Mouse (Mus musculus) limb, embryonic 12.5 days (tissue): Measurements from ENCODE around the gene Gabarap. TPM values are rescaled to one million over a fixed set of nuclear protein-coding genes. Genes with fewer than 3 reads are reported as not detected.

ENCODE experiments used
- ATAC-seq: fragments of 200-750 bp; cut with Nextera tagmentation; 2 replicates; pipeline ENCODE4 v1.8.0; 2017; ENCODE audit warnings: low read depth, moderate TSS enrichment; ENCODE audit not compliant: insufficient number of reproducible peaks, insufficient read depth, low FRiP score, low TSS enrichment
- H3K27ac ChIP-seq: fragments of 300-500 bp; sonication (generic); 2 replicates; pipeline ENCODE4 v1.5.1; 2016; ENCODE audit warnings: mild to moderate bottlenecking, moderate library complexity
- H3K27me3 ChIP-seq: fragments of 300-500 bp; sonication (generic); 2 replicates; pipeline ENCODE4 v1.6.1; 2016; ENCODE audit warnings: mild to moderate bottlenecking, moderate library complexity
- H3K36me3 ChIP-seq: fragments of 300-500 bp; sonication (generic); 2 replicates; pipeline ENCODE4 v1.6.1; 2016; ENCODE audit warnings: mild to moderate bottlenecking, moderate library complexity
- H3K4me1 ChIP-seq: fragments of 300-500 bp; sonication (generic); replicated peaks from 2 replicates; pipeline ENCODE4 v1.6.1; 2016
- H3K4me2 ChIP-seq: fragments of 300-500 bp; sonication (generic); 2 replicates; pipeline ENCODE4 v1.6.1; 2016; ENCODE audit warnings: mild to moderate bottlenecking, moderate library complexity
- H3K4me3 ChIP-seq: fragments of 300-500 bp; sonication (generic); replicated peaks from 2 replicates; pipeline ENCODE4 v1.5.1; 2016; ENCODE audit warnings: mild to moderate bottlenecking
- H3K9ac ChIP-seq: fragments of 300-500 bp; sonication (generic); replicated peaks from 2 replicates; pipeline ENCODE4 v1.6.1; 2016; ENCODE audit warnings: mild to moderate bottlenecking, moderate library complexity
- H3K9me3 ChIP-seq: fragments of 300-500 bp; sonication (generic); 2 replicates; pipeline ENCODE4 v1.6.1; 2016; ENCODE audit warnings: mild to moderate bottlenecking, moderate library complexity
- WGBS: fragments of 180-500 bp; shearing (Covaris S2); methylation state at CpG from one replicate; pipeline ENCODE4 v1.1.7; 2016; 5-methylcytosine and 5-hydroxymethylcytosine counted together
- polyA plus RNA-seq: library from polyadenylated mRNA; unstranded; fragments of >200 nt; fragmentation: Nextera tagmentation; extraction: Ambion mirVana; gene quantifications from 2 replicates; pipeline ENCODE4 v1.2.1, GENCODE M21; 2016

Gene Gabarap
- polyA plus RNA-seq, 1 experiment from 2014 or later, result 398 TPM

DNA sequence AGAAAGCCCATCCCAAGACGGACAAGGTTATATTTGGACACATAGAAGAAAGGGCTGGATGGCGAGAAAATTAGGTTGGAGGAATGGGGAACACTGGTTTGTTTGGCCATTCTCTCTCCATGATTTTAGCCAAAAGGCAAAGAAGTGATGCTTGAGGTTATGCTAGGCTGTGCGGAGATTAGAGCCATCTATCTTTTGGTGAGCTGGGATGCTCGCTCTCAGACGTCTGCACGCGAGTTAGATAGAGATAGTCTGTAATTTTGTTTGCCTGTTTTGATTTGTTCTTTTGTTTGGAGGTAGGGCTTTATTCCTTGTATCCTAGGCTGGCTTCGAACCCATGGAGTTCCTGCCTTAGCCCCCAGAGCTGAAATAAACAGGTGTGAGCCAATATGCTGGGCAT is 10.2 kb downstream of the Gabarap start:
- Histone ChIP-seq H3K4me2 (peak overlapping the region; percentile 93), H3K36me3 (peaks cover 47% of the 10 kb centered on the region), H3K4me3 (peak overlapping the region; percentile 77), H3K4me1 (peaks cover 49% of the 10 kb centered on the region), H3K9me3 (no peaks in the 10 kb centered on the region), H3K27me3 (no peaks in the 10 kb centered on the region), H3K9ac (peak overlapping the region; percentile 84), H3K27ac (peak overlapping the region; percentile 97)
- ATAC-seq, result no peak
- WGBS, result 13% methylated on average over 8 of the region's 8 CpGs

DNA sequence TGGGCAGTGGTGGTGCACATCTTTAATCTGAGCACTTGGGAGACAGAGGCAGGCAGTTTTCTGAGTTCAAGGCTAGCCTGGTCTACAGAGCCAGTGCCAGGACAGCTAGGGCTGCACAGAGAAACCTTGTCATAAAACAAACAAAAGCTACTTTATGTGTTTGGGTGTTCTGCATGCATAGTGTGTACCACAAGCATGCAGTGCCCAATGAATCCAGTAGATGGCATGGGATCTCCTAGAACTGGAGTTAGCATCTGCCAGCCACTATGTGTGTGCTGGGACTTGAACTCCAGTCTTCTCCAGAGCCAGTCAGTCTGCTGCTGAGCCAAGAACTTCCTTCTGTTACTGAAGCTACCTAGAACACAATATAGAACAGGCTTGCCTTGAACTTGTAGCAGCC is 10.9 kb downstream of the Gabarap start:
- peak overlapping the region; percentile 93 for H3K4me2 ChIP-seq
- peaks cover 49% of the 10 kb centered on the region for H3K4me1 ChIP-seq
- H3K36me3 ChIP-seq, result peaks cover 54% of the 10 kb centered on the region
- no peak overlapping the region for H3K9ac ChIP-seq
- no peaks in the 10 kb centered on the region for H3K9me3 ChIP-seq
- ATAC-seq, result no peak
- no peaks in the 10 kb centered on the region for H3K27me3 ChIP-seq
- no peak overlapping the region for H3K27ac ChIP-seq
- peak overlapping the region; percentile 77 for H3K4me3 ChIP-seq

DNA sequence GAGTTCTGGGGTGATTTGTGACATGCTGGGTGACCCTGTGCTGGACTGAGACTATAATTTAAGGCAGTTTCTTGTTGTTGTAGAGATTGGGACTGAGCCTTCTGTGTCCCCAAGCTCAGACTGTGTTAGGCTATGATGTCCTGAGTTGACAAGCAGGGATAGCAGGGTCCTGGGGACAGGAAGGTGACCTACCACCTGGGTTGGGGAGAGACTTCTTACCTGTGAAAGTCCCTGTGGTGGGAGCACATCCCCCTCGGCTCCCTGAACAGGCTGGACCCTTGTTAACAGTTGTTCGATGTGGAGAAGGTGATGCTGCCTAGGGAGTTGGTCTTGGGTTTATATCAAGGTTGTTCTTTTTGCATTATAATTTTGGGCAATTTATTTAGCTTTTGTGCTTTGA is 11.5 kb downstream of the Gabarap start:
- H3K27ac ChIP-seq, result no peak overlapping the region
- no peaks in the 10 kb centered on the region for H3K27me3 ChIP-seq
- WGBS, result 91% methylated on average over 2 of the region's 2 CpGs
- peak overlapping the region; percentile 93 for H3K4me2 ChIP-seq
- peaks cover 59% of the 10 kb centered on the region for H3K36me3 ChIP-seq
- ATAC-seq, result no peak
- peak overlapping the region; percentile 34; the same call in 1 of the 2 replicates for H3K9ac ChIP-seq
- H3K9me3 ChIP-seq, result no peaks in the 10 kb centered on the region
- peaks cover 48% of the 10 kb centered on the region for H3K4me1 ChIP-seq
- H3K4me3 ChIP-seq, result peak overlapping the region; percentile 77

DNA sequence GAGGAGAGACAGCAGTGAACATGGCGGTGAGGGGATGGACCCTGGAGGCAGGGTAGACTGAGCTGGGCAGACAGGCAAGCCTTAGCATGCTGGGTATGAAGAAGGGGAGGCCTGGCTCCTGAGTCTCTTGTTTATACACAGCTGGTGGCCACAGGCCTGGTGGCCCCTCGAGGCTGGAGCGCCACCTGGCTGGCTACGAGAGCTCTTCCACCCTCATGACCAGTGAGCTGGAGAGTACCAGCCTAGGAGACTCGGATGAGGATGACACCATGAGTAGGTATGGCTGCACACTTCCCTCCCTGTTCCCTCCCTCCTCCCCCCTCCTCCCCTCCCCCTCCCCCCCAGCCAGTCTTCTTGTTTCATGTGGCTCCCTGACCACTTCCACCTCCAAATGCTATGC is 14.6 kb downstream of the Gabarap start:
- Histone ChIP-seq H3K27me3 (no peaks in the 10 kb centered on the region), H3K9ac (no peak overlapping the region), H3K4me2 (no peak overlapping the region), H3K36me3 (peaks cover 63% of the 10 kb centered on the region), H3K4me1 (peaks cover 26% of the 10 kb centered on the region), H3K9me3 (no peaks in the 10 kb centered on the region), H3K27ac (no peak overlapping the region), H3K4me3 (no peak overlapping the region)
- ATAC-seq, result no peak
- 65% methylated on average over 5 of the region's 5 CpGs for WGBS

DNA sequence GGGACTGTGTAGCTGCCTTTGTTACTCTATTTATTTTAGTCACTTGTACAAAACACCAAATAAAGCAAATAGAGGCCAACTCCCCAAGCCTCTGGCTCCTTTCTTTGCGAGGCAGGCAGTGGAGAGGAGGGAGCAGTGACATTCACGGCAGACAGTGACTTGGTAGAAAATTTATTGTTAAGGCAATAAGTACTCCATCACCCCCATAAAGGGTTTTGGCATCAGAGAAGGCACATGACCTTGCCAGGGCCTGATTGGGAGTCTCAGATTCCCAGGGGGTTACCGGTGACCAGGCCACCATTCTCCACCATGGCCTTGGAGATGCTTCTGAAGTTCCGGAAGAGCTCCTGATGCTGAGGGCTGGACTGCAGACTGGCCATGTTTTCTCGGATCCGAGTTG is 19.1 kb downstream of the Gabarap start:
- Histone ChIP-seq H3K4me3 (no peak overlapping the region), H3K4me2 (no peak overlapping the region), H3K4me1 (peaks cover 16% of the 10 kb centered on the region), H3K9me3 (no peaks in the 10 kb centered on the region), H3K9ac (no peak overlapping the region), H3K27me3 (no peaks in the 10 kb centered on the region), H3K36me3 (peaks cover 92% of the 10 kb centered on the region), H3K27ac (no peak overlapping the region)
- ATAC-seq, result no peak
- WGBS, result 91% methylated on average over 6 of the region's 6 CpGs

DNA sequence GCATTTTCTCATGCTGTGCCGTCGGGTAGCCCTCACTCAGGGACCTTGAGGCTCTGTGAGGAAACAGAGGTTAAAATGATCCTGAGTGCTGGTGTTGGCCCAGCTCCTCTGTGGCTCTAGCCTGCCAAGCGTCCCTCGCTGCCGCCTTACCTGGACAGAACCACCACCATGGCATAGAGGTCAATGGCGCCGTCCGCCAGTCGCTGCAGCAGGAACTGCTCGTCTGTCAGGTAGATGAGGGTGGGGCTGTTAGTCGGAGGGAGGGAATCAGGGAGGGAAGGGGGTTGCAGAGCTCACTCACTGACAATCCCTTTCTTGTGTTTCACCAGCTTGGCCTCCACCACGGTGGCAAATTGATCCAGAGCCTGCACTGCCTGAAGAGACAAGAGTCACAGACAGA is 19.6 kb downstream of the Gabarap start:
- Histone ChIP-seq H3K27ac (no peak overlapping the region), H3K36me3 (peaks cover 87% of the 10 kb centered on the region), H3K4me3 (no peak overlapping the region), H3K9ac (no peak overlapping the region), H3K4me1 (peaks cover 16% of the 10 kb centered on the region), H3K9me3 (no peaks in the 10 kb centered on the region), H3K4me2 (no peak overlapping the region), H3K27me3 (no peaks in the 10 kb centered on the region)
- ATAC-seq, result no peak
- 87% methylated on average over 12 of the region's 12 CpGs for WGBS

DNA sequence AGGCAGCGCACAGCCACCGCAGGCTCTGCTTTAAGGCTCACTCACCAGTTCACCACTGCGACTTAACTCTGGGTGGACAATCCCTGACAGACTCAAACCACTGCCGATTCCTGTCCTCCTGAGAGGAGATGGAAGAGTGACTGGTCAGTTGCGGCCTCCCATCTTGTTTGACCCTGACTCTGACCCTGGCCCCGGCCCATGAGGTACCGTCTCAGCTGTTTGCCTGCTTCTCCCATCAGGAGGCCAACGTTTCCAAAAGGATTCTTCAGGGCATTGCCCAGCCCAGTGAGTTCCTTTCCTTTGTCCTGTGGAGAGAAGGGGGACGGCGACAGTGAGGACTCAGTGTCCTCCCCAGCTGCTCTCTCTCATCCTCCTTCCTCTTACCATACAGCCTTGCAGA is 20.0 kb downstream of the Gabarap start:
- H3K4me2 ChIP-seq, result no peak overlapping the region
- H3K4me3 ChIP-seq, result no peak overlapping the region
- no peaks in the 10 kb centered on the region for H3K9me3 ChIP-seq
- no peak overlapping the region for H3K27ac ChIP-seq
- no peak overlapping the region for H3K9ac ChIP-seq
- 94% methylated on average over 10 of the region's 10 CpGs for WGBS
- peaks cover 16% of the 10 kb centered on the region for H3K4me1 ChIP-seq
- H3K27me3 ChIP-seq, result no peaks in the 10 kb centered on the region
- no peak for ATAC-seq
- H3K36me3 ChIP-seq, result peaks cover 83% of the 10 kb centered on the region

DNA sequence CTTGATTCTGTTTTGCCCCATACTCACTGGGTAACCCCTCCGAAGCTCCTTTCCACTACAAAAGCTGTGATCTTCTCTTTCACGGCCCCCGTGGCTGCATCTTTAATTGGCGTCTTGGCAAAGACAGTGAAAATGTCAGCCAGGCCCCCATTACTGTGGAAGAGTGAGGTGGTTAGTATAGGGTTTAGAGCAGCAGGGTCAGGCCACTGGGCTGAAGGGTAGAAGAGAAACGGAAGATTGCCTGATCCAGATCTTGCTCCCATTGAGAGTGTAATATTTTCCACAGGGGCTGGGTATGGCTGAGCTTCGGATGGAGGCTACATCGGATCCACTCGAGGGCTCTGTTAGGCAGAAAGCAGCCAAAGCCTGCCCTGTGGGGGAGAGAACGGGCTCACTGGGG is 22.0 kb downstream of the Gabarap start:
- Histone ChIP-seq H3K9me3 (no peaks in the 10 kb centered on the region), H3K36me3 (peaks cover 63% of the 10 kb centered on the region), H3K27me3 (no peaks in the 10 kb centered on the region), H3K4me1 (peaks cover 25% of the 10 kb centered on the region), H3K9ac (no peak overlapping the region), H3K4me2 (no peak overlapping the region), H3K27ac (no peak overlapping the region), H3K4me3 (no peak overlapping the region)
- no peak for ATAC-seq
- 87% methylated on average over 9 of the region's 9 CpGs for WGBS

DNA sequence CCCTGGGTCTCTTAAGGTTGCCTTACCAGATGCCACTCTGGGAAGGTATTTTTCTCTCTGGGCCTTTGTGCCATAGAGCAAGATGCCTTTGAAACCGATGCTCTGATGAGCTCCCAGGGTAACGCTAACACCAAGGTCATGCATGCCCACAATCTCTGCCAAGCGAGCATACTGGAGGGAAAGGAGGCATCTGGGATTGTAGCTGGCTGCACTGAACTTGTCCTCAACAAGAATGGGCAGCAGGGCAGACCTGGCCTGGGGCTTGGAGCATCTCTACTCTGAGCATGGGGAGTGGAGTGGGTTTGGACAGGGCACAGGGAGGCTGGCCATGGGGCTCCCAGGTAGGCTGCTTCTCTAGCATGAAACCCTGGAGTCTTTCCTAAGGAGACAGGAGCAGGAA is 22.5 kb downstream of the Gabarap start:
- no peak overlapping the region for H3K4me2 ChIP-seq
- no peak overlapping the region for H3K4me3 ChIP-seq
- no peaks in the 10 kb centered on the region for H3K9me3 ChIP-seq
- H3K27ac ChIP-seq, result no peak overlapping the region
- peaks cover 26% of the 10 kb centered on the region for H3K4me1 ChIP-seq
- ATAC-seq, result no peak
- no peaks in the 10 kb centered on the region for H3K27me3 ChIP-seq
- WGBS, result 87% methylated on average over 3 of the region's 3 CpGs
- no peak overlapping the region for H3K9ac ChIP-seq
- H3K36me3 ChIP-seq, result peaks cover 58% of the 10 kb centered on the region

DNA sequence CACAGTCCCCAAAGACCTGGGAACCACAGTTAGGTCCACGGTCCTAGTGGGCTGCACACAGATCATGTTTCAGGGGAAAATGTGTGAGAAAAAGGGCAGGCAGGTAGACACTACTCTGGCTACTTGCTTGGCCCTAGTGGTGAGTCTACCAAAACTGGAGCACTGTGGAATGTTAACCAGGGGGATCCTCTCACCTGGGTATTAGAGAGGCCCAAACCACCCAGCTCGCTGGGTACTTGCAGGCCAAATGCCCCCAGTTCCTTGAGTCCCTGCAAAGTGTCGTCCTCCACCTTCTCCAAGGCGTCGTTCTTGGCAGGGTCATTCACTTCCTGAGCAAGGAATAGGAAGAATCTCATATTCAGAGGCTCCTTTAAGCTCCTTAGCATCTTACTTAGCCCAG is 23.1 kb downstream of the Gabarap start:
- H3K4me1 ChIP-seq, result peaks cover 31% of the 10 kb centered on the region
- H3K4me3 ChIP-seq, result peak overlapping the region; percentile 57
- 0 out of 2 replicates have a peak overlapping the region, but pooled peaks have one; percentile 67 for H3K27ac ChIP-seq
- H3K9ac ChIP-seq, result peak overlapping the region; percentile 70; the same call in 1 of the 2 replicates
- H3K4me2 ChIP-seq, result peak overlapping the region; percentile 85
- no peaks in the 10 kb centered on the region for H3K27me3 ChIP-seq
- WGBS, result 48% methylated on average over 5 of the region's 5 CpGs
- ATAC-seq, result no peak
- H3K9me3 ChIP-seq, result no peaks in the 10 kb centered on the region
- peaks cover 52% of the 10 kb centered on the region for H3K36me3 ChIP-seq

DNA sequence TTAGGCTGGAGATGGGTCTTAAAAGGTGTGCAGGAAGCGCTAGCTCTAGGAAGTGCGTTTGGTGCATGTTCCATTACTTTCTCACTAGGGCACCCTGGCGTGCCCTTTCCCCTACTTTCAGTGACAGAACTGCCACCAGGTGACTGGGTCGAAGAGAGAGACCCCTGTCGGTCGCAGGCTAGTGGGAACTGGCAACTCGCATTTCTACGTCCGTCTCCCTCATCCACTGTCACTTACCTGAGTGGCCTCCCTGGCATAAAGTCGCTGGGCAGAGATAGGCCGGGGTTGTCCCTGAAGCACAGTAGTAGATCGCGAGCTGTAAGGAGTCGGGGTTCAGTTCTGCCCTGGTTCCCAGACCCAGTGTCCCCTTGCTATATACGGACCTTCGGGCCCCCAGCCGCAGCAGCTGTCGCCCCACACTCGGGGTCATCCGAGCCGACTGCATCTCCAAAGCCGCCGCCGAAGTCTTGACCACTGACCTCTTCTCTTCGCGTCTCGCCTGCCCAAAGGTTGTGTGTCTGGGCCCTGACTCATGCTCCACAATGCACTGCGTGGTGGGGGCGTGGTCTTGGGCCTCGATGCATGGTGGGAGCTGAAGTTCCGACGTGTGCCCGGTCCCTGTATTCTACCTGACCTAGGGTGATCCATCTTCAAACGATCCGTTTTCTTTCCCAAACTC is 24.1 kb downstream of the Gabarap start, which contains the start of gene Acadvl:
Acadvl (minus strand) TSS at position 532 of the 679 bp plus-strand sequence.
- Histone ChIP-seq H3K36me3 (peaks cover 42% of the 10 kb centered on the region), H3K27ac (peak within 1 kb of the TSS; percentile 67), H3K27me3 (no peaks in the 10 kb centered on the region), H3K4me1 (peaks cover 41% of the 10 kb centered on the region), H3K4me2 (peak within 1 kb of the TSS; percentile 85), H3K9ac (peak within 1 kb of the TSS; percentile 70), H3K4me3 (peak within 1 kb of the TSS; percentile 57), H3K9me3 (no peaks in the 10 kb centered on the region)
- ATAC-seq, result peak; percentile 42; the same call in 1 of the 2 replicates
- under 1% methylated on average over 35 of the region's 35 CpGs for WGBS

DNA sequence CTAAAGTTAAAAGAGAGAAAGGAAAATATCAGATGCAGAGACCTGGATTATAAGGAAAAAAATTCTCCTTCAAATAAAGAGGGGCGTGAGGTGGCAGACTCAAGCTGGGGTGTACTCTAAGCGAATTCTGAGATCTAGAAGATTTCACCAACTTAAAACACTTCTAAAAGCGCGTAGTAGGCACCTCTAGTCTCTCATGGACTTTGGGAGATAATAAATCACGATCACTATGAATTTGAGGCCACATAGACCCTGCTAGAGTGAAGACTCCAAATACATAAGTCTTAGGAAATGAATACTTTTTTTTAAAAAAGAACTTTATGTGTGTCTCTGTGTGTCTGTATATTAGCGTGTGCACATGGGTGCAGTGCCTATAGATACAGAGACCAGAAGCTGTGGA is 24.7 kb downstream of the Gabarap start:
- WGBS, result 66% methylated on average over 6 of the region's 6 CpGs
- H3K27ac ChIP-seq, result no peak overlapping the region
- peak overlapping the region; percentile 85 for H3K4me2 ChIP-seq
- peaks cover 35% of the 10 kb centered on the region for H3K36me3 ChIP-seq
- no peaks in the 10 kb centered on the region for H3K9me3 ChIP-seq
- H3K9ac ChIP-seq, result no peak overlapping the region
- peaks cover 48% of the 10 kb centered on the region for H3K4me1 ChIP-seq
- no peaks in the 10 kb centered on the region for H3K27me3 ChIP-seq
- ATAC-seq, result no peak
- H3K4me3 ChIP-seq, result peak overlapping the region; percentile 57
